ENCODE assay signal across 1 mouse cellular context in the genomic region with DNA sequence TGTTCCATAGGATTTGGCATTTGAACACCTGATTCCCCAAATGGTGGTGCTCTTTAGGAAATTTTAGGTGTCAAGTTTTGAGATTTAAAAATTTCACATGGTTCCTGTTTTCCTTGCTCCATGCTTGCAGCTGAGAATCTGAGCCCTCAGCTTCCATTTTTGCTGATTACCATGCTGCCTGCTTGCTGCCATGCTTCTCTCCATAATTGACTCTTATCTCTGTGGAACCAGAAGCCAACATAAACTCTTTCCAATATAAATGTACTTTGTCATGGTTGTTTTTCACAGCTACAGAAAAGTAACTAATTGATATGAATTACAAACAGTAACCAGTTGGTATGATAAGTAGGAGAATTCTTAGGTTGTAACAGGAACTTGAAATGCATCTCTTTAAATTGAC.
A peak's percentile ranks its signal among the peaks of the same experiment; 100 is the strongest.
TF ChIP-seq lines count a peak whose summit lies in the region.

No protein-coding gene starts in this region.

TF ChIP-seq in MEL, 35 proteins besides CTCF, POLR2A, EP300 and RAD21 (continued from another document):
- TF ChIP-seq HCFC1 (IDR thresholded peaks at IDR 0.05; ENCODE audit: low read depth, low read length): no peak
- peak; percentile 49; the same call in 1 of the 2 replicates for TF ChIP-seq ETS1 (IDR thresholded peaks at IDR 0.05; ENCODE audit: low read depth, low read length)
TF ChIP-seq in MEL: peak in this region for 7.
